Mouse (Mus musculus): ENCODE results near the gene Rundc3a.

Rundc3a gene

DNA sequence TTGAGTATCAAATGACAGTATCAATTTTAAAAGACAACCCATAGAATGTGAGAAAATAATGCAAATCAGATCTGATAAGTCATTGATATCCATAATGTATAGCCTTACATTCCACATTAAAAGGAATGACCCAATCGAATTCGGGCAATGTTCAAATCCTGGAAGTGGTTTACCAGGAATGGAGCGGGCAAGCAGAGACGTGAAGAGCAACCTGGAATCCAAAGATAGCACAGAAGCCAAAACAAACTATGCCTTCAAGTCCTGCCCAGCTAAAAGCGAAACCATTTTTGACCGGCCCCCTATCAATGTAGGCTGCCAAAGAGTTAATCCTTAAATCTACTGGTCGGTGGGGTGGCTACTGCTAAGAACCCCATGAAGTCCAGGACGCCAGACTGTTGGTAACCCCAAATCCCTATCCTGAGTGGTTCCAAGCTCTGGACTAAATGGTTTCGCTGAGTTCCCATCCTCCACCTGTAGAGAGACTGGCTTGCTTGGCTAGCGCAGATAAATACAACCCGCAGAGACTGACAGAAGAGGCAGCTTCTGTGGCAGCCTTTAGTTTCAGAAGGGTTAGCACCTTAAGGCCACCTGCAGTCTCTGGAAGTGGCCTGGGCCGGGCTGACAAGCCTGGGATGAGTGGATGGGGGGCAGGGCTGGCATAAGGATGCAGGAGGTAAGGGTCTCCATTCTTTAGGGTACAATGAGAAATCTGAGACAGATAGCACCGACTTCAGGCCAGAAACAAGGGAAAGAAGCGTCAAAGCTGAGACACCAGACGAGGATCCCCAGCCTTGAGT is 564 bp upstream of the Rundc3a start:
- no peak for DNase-seq (ENCODE audit: low read depth, low spot score)

- DNase-seq (ENCODE audit: low read depth, low spot score) = peak; percentile 37
Observed at GRCm38 (mm10) chr11:102393719-102394420, 667 bp downstream of the Rundc3a start.

- DNase-seq (ENCODE audit: low read depth, low spot score) = no peak
Observed at GRCm38 (mm10) chr11:102394421-102395124, 1.4 kb downstream of the Rundc3a start.

DNA sequence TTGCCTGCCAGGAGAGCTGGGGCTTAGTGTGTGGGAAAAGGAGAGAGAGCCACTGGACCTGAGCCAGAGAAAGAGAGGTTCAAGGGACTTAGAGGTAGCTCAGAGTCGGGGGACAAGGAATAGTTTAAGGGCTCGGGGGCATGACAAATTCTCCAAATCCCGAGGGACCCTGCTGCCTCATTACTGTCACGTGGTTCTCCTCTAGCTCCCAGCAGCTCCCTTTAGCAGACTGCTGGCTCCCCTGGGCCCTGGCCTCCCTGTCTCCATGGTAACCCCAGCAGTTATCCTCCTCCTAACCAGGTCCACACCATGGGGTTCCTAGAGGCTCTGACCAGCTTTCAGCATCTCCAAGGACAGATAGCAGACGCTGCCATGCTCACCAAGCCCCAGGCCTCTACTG is 2.0 kb downstream of the Rundc3a start:
- no peak for DNase-seq (ENCODE audit: low read depth, low spot score)

DNA sequence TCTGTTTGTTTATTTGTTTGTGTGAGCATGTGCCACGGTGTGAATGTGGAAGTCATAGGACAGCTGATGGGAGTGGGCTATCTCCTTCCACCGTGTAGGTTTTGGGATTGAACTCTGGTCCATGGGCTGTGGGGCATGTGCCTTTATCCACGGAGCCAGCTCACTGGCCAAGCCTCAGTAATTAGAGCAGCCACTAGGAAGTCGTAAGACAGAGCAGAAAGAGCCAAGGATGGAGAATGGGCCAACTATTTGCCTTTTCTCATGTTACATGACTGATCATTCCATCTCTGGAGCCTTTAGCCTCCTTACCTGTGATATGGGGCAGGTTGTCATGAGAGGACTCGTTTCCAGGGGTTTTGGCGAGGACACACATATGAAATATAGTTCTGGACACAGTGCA is 3.1 kb downstream of the Rundc3a start:
- no peak for DNase-seq (ENCODE audit: low read depth, low spot score)

DNA sequence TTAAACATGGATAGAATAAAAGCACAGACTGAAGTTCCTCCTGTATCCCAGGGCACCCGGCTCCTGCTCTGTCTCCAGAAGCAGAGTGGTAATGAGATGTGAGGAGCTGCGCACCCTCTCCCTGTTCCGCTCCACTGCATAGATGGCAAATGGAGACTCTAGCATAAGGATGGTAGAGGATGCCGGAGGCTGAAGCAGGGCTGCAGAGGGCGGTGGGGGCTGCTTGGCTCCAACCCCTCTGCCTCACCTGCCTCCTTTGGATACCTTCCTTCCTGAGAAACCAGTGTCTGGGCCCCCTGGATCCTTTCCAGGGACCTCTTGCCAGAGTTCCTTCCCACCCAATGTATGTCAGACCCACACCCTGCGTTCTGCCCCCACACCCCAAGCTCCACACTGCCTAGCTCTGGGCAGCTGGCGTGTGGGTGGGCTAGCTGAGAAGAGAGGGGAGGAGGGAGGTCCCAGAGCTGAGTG is 3.5 kb downstream of the Rundc3a start:
- no peak for DNase-seq (ENCODE audit: low read depth, low spot score)

- no peak for DNase-seq (ENCODE audit: low read depth, low spot score)
Observed at GRCm38 (mm10) chr11:102398007-102398825, 5.0 kb downstream of the Rundc3a start.

GRCm38 (mm10) chr11:102399107-102399506 is 5.9 kb downstream of the Rundc3a start:
- no peak for DNase-seq (ENCODE audit: low read depth, low spot score)

DNA sequence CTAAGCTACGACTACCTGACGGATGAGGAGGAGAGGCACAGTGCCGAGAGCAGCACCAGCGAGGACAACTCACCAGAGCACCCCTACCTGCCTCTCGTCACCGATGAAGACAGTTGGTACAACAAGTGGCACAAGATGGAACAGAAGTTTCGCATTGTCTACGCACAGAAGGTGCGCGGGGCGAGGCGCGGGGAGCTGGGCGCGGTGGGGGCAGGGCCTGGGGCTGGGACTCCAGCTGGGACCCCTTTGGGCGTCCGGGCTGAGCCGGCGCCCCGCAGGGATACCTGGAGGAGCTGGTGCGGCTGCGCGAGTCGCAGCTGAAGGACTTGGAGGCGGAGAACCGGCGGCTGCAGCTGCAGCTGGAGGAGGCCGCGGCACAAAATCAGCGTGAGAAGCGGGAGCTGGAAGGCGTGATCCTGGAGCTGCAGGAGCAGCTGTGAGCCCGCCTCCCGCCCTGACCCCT is 6.4 kb downstream of the Rundc3a start:
- no peak for DNase-seq (ENCODE audit: low read depth, low spot score)

DNA sequence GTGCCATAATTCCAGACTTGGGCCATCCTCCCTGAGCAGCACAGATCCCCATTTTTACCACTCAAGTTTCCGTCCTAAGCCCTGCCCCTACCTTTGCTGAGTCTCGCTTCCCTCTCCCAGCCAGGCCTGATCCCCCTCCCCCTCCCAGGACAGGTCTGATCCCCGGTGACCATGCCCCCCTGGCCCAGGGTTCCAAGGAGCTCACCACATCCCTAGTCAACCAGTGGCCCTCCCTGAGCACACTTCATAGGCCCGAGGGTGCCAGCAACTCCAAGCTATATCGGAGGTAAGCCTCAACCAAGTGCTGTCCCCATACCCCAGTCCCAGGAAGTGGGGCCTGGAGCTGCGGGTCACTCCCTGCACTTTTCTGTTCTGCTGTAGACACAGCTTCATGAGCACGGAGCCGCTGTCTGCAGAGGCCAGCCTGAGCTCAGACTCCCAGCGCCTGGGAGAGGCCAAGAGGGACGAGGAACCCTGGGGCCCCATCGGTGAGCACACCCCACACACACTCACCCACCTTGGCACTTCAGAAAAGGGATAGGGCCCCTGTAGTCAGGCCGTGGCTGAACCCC is 7.4 kb downstream of the Rundc3a start:
- no peak for DNase-seq (ENCODE audit: low read depth, low spot score)

GRCm38 (mm10) chr11:102401898-102402500 is 8.8 kb downstream of the Rundc3a start:
- DNase-seq (ENCODE audit: low read depth, low spot score) = no peak

- DNase-seq (ENCODE audit: low read depth, low spot score) = no peak
Observed at GRCm38 (mm10) chr11:102403657-102404056, 10.5 kb downstream of the Rundc3a start.

DNA sequence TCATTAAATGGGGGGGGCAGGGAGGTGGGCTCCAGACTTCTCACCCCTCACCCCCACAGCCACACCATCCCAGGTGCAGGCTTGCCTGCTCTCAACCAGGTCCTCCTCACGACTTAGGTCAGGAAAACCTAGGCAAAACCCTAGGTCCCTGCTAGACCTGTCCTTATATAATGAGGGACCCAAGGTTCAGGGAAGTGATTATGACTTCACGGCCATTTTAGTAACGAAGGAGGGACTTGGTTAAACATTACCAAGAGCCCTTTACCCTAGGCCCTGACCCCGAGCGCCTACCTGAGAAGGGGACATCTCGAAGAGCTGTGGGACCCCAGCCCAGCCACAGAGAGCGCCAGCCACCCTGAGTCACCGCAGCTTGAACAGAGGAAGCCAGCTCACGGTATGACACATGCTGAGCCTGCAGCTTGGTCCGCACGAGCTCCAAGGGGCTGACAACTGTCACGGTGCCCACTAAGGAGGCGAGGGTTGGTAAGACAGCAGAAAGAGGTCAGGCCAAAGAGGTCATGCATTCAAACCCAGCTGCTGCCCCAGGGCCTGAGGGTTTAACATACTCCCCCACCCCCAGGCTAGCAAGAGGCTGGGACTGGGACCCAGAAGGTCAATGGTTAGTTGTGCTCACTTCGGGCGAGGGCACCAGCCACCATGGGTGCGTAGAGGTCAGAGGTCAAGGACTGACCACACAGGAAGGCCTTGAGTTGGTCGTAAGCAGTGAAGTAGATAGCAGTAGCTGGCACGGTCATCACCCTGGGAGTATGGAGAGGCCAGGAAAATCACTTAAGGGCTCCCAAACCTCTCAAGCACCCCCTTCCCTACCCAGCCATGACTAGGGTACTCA is 11.2 kb downstream of the Rundc3a start:
- no peak for DNase-seq (ENCODE audit: low read depth, low spot score)

DNA sequence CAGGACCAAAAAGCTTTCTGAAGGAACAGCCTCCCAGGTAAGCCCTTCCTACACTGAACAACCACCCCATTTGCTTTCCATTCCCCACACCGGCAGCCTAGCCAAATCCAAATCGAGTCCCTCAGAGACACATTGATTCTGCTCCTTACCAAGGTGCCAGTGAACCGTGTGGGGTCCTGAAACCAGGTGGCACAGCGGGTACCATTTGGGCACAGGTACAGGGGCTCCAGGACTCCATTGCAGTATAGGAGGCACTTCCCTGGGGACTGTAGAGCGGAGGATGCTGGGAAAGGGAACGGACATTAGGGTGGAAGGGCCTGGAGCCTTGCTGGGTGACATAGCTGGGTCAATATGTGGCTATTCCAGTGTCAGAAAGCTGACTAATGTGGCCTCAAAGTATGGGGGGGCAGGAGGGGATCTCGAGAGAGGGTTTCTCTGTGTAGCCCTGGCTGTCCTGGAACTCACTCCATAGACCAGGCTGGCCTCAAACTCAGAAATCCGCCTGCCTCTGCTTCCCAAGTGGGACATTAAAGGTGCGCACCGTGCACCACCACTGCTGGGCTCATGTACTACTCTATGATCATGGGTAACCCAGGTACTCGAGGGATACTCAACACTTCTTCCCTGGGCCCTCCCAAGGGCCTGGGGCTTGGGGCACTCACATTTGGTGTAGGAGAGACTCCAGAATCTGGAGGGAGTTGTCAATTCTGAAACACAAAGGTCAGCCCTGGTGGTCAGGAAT is 12.5 kb downstream of the Rundc3a start:
- no peak for DNase-seq (ENCODE audit: low read depth, low spot score)

- DNase-seq (ENCODE audit: low read depth, low spot score) = no peak
Observed at GRCm38 (mm10) chr11:102406401-102406800, 13.2 kb downstream of the Rundc3a start.

DNA sequence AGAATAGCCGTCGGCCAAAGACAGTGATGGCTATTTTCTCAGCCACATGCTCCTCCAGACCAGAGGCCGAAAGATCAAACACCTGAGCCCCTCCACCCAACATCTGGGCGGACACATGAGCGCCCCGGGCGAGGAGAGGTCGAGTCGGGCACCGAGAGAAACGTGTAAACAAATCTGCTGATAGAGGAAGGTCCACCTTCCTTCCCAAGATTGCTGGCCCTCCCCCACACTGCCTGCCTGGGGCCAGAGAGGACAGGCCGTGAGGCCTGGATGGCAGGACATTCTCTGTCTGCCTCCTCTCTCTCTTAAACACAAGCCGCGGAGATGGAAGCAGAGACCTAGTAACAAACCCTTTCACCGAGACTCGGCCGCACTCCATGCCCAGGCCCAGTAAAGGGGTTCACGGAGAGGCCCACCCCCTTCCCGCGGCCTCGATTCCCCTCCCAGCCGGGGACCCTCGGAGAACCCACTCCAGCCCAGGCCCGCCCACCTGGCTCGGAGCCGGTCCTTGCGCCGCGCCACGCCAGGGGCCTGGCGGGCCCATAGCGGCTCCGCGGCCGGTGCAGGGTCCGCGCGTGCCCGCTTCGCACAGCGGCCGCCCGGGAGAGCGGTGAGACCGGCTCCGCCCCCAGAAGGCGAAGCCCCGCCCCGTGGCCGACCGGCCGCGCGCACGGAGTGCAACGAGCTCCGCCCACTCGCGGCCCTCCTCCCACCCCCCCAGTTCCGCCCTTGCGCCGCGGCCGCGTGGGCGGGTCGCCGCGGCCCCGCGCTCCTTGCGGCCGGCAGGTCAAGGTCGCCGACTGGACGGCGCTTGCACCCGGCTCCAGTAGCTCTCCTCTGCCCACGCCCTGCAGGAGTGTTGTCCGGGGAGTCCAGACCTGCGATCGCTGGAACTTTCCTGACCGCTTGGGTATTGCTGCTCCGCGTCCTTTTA is 14.0 kb downstream of the Rundc3a start:
- DNase-seq (ENCODE audit: low read depth, low spot score) = peak; percentile 94

GRCm38 (mm10) chr11:102407834-102408215 is 14.6 kb downstream of the Rundc3a start, which contains the start of gene Slc25a39:
TSS of gene Slc25a39 (minus strand) at chr11:102407946.
- peak; percentile 60 for DNase-seq (ENCODE audit: low read depth, low spot score)

All from CD4-positive, CD25-positive, alpha-beta regulatory T cell, adult 2 months (primary cell).